Mouse (Mus musculus): ENCODE measurements around the gene Arhgef10l. TPM values are rescaled to one million over a fixed set of nuclear protein-coding genes. Genes with fewer than 3 reads are reported as not detected.

Gene Arhgef10l
- total RNA-seq, 2 experiments from 2014 or later = 50.9 to 66.3 TPM

GRCm38 (mm10) chr4:140500766-140501165, 165.0 kb downstream of the Arhgef10l start:
- peak; percentile 1 for DNase-seq

GRCm38 (mm10) chr4:140499571-140499970, 166.2 kb downstream of the Arhgef10l start:
- no peak for DNase-seq
- no peak overlapping the region for H3K27ac ChIP-seq

More at GRCm38 (mm10) chr4:140500766-140501165, 165.0 kb downstream of the Arhgef10l start:
- no peak overlapping the region for H3K27ac ChIP-seq
- TF ChIP-seq CTCF (IDR thresholded peaks at IDR 0.05) = no peak
- no peak overlapping the region for H3K4me3 ChIP-seq
- intact Hi-C loops (cut with DNase I) = no loop called here

DNA sequence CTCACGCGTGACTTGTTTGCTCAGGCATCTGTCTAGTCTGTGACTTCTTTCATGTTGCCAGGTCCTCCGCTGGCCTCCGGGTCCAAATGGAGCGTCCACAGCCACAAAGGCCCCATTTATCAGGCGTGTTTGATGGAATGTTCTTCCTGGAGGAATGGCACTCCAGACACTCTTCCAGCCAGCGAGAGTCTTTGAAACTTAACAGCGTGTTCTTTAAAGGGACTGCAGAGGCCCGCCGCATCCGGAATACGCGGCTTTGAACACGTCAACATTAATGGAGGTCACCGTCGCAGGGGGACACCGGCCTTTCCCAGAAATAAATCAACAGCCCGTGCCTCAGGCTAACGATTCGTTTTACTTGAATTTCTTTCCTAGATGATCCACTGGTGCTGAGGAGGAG, 168.6 kb downstream of the Arhgef10l start:
- TF ChIP-seq CTCF (IDR thresholded peaks at IDR 0.05) = no peak
- Histone ChIP-seq H3K4me3 (no peak overlapping the region), H3K27ac (no peak overlapping the region)
- intact Hi-C loops (cut with DNase I) = no loop called here
- no peak for DNase-seq

More at GRCm38 (mm10) chr4:140499571-140499970, 166.2 kb downstream of the Arhgef10l start:
- no peak for TF ChIP-seq CTCF (IDR thresholded peaks at IDR 0.05)
- no peak overlapping the region for H3K4me3 ChIP-seq
- intact Hi-C loops (cut with DNase I) = no loop called here

DNA sequence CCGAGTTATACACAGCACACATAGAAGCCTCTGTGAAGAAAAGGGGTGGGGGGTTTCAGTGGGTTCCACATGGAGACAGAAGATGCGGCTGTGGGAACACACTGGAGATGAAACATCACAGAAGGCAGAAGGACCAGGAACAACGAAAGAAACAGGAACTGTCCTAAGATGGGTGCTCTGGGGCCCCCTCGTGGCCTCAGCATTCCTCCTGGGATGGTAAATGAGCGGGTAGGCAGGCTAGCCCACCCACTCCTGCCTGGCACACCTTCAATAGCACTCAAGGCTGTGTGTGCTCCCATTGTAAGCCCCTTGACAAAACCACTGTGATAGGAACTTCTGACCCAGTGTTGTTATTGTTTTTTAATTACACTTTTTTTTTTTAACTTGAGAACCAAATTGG, 174.3 kb downstream of the Arhgef10l start:
- intact Hi-C loops (cut with DNase I) = no loop called here
- Histone ChIP-seq H3K27ac (no peak overlapping the region), H3K4me3 (no peak overlapping the region)
- no peak for DNase-seq
- no peak for TF ChIP-seq CTCF (IDR thresholded peaks at IDR 0.05)

DNA sequence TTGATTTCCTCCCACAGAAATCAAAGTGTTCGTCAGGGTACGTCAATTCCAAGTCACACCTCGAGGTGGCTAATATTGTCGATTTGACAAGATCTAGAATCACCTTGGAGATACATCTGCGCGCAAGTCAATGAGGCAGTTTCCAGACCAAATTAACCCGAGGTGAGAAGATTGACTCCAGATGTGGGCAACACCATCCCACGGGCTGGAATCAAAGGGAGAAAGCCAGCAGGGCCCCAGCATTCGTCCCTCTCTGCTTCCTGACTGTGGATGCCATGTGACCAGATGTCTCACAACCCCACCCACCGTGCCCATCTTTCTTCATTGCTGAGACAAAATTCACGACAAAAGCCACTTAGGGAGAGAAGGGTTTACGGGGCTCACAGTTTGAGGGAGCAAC, 180.4 kb downstream of the Arhgef10l start:
- TF ChIP-seq CTCF (IDR thresholded peaks at IDR 0.05) = no peak
- intact Hi-C loops (cut with DNase I) = no loop called here
- Histone ChIP-seq H3K4me3 (no peak overlapping the region), H3K27ac (no peak overlapping the region)
- no peak for DNase-seq

- no peak for TF ChIP-seq CTCF (IDR thresholded peaks at IDR 0.05)
- DNase-seq = no peak
- H3K27ac ChIP-seq = no peak overlapping the region
- intact Hi-C loops (cut with DNase I) = no loop called here
- no peak overlapping the region for H3K4me3 ChIP-seq
Measured at GRCm38 (mm10) chr4:140483134-140483533, 182.7 kb downstream of the Arhgef10l start.

DNA sequence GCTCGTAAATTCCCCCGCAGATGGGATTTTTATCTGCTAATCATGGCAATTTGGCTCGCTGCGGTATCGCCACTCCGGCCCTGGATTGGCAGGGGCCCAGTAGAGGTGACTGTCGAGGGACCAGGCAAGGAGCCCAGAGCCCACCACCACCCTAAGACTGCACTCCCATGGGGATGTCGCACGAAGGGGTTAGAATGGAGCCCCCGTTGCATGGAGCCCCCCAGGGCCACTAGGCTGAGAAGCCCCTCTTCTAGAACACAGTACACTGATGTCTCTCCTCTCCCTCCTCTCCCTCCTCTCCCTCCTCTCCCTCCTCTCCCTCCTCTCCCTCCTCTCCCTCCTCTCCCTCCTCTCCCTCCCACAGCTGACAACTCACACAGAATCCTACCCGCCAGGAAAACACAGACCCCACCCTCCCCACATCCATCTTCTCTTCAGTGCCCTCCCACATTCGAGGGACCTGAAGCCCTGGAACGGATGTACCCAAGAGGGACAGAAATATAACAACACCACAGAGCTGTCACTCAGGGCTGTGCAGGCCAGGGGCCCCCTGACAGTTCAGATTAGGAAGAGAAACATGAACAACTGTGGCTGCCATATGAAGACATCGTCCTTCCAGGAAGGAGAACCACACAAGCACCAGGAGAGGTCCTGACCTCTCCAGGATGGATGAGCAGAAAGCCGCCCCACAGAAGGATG, 185.3 kb downstream of the Arhgef10l start:
- intact Hi-C loops (cut with DNase I) = no loop called here
- TF ChIP-seq CTCF (IDR thresholded peaks at IDR 0.05) = no peak
- Histone ChIP-seq H3K27ac (no peak overlapping the region), H3K4me3 (no peak overlapping the region)
- no peak for DNase-seq

- Histone ChIP-seq H3K4me3 (no peak overlapping the region), H3K27ac (no peak overlapping the region)
- no peak for DNase-seq
- TF ChIP-seq CTCF (IDR thresholded peaks at IDR 0.05) = no peak
- intact Hi-C loops (cut with DNase I) = no loop called here
Measured at GRCm38 (mm10) chr4:140475194-140475593, 190.6 kb downstream of the Arhgef10l start.

- DNase-seq = no peak
- intact Hi-C loops (cut with DNase I) = no loop called here
- peak; percentile 12; the same call in 1 of the 2 replicates for TF ChIP-seq CTCF (IDR thresholded peaks at IDR 0.05)
- Histone ChIP-seq H3K4me3 (no peak overlapping the region), H3K27ac (no peak overlapping the region)
Measured at GRCm38 (mm10) chr4:140469760-140470452, 195.9 kb downstream of the Arhgef10l start.

GRCm38 (mm10) chr4:140467254-140467791, 198.5 kb downstream of the Arhgef10l start:
- intact Hi-C loops (cut with DNase I) = no loop called here

More at GRCm38 (mm10) chr4:140467254-140467791, 198.5 kb downstream of the Arhgef10l start:
- no peak for DNase-seq
- TF ChIP-seq CTCF (IDR thresholded peaks at IDR 0.05) = no peak
- no peak overlapping the region for H3K27ac ChIP-seq
- no peak overlapping the region for H3K4me3 ChIP-seq

Small RNA genes lying within 50 kb of the gene (microRNA-seq; reads per million reads assigned to microRNA genes)
- not detected for gene Gm23045

Other genes with a start within 250 kb of the Arhgef10l start
- gene Rcc2, start 34.5 kb upstream of the Arhgef10l start, total RNA-seq (2021) = 1 to 10 TPM; 5.9 to 8.8 TPM
- not detected for gene Padi6, start 76.6 kb upstream of the Arhgef10l start, total RNA-seq (2021)
- gene Padi4, start 108.2 kb upstream of the Arhgef10l start, total RNA-seq (2021) = not detected
- 1 to 10 TPM; 1.1 to 6.9 TPM for gene Padi3, start 144.6 kb upstream of the Arhgef10l start, total RNA-seq (2021)
- under 1 TPM in 1 of 2 experiments, not detected in 1; 0.22 TPM for gene Padi1, start 179.8 kb upstream of the Arhgef10l start, total RNA-seq (2021)
- 100 to 1,000 TPM in 1 of 2 experiments, 10 to 100 TPM in 1; 77.0 to 273 TPM for gene Padi2, start 240.3 kb upstream of the Arhgef10l start, total RNA-seq (2021)